Mouse (Mus musculus) stomach, postnatal 0 days (tissue): Measurements from ENCODE around the gene Slc44a4.
"Not testable (repeated sequence)": the region's sequence is repeated elsewhere in the genome, so short reads cannot be mapped to it uniquely, and the experiment has no call there.

Experiments
- CTCF ChIP-seq: IDR thresholded peaks from 2 replicates; pipeline ENCODE4 v1.5.1; 2016; ENCODE audit warnings: antibody characterized with exemption, low read depth, mild to moderate bottlenecking, moderate library complexity
- EP300 ChIP-seq: optimal IDR thresholded peaks from 2 replicates; pipeline ENCODE3; 2016; ENCODE audit warnings: antibody characterized with exemption

DNA sequence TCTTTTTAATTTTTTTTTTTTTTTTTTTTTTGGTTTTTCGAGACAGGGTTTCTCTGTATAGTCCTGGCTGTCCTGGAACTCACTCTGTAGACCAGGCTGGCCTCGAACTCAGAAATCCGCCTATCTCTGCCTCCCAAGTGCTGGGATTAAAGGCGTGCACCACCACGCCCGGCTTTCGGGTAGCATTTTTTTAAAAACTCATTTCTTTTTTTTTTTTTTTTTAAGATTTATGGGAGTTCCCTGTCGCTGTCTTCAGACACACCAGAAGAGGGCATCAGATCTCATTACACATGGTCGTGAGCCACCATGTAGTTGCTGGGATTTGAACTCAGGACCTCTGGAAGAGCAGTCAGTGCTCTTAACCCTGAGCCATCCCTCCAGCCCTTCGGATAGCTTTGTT, 12.3 kb upstream of the Slc44a4 start:
- not testable (repeated sequence) for TF ChIP-seq CTCF, EP300
